Mouse (Mus musculus) frontal cortex, adult (tissue): ENCODE data around the gene Hivep2.
A peak's percentile ranks its signal among the peaks of the same experiment; 100 is the strongest.

Experiments
- ATAC-seq: cut with Nextera tagmentation; 2 replicates; pipeline ENCODE4 v1.9.2; 2017; ENCODE audit warnings: mild to moderate bottlenecking, moderate library complexity, mixed read lengths; ENCODE audit not compliant: low TSS enrichment

Hivep2 gene

GRCm38 (mm10) chr10:13965974-13966829, at the start of gene Hivep2:
Hivep2 (plus strand) TSS chr10:13966075.
- 0 out of 2 replicates have a peak, but pooled peaks have one; percentile 12 for ATAC-seq

GRCm38 (mm10) chr10:13916645-13917342, 49.1 kb upstream of the Hivep2 start:
- peak; percentile 51; the same call in 1 of the 2 replicates for ATAC-seq

- ATAC-seq = peak; percentile 88
Observed at GRCm38 (mm10) chr10:13921641-13922385, 44.1 kb upstream of the Hivep2 start.

GRCm38 (mm10) chr10:13929306-13929705, 36.6 kb upstream of the Hivep2 start:
- ATAC-seq = no peak

- no peak for ATAC-seq
Observed at GRCm38 (mm10) chr10:13932147-13932546, 33.7 kb upstream of the Hivep2 start.

GRCm38 (mm10) chr10:13933320-13933719, 32.6 kb upstream of the Hivep2 start:
- ATAC-seq = no peak

GRCm38 (mm10) chr10:13935646-13936045, 30.2 kb upstream of the Hivep2 start:
- peak; percentile 78 for ATAC-seq

- ATAC-seq = no peak
Observed at GRCm38 (mm10) chr10:13941406-13941805, 24.5 kb upstream of the Hivep2 start.

GRCm38 (mm10) chr10:13943706-13944105, 22.2 kb upstream of the Hivep2 start:
- no peak for ATAC-seq

GRCm38 (mm10) chr10:13946498-13946897, 19.4 kb upstream of the Hivep2 start:
- ATAC-seq = no peak; the same call in 1 of the 2 replicates

GRCm38 (mm10) chr10:13962965-13963364, 2.9 kb upstream of the Hivep2 start:
- no peak for ATAC-seq

GRCm38 (mm10) chr10:13963908-13964500, 1.9 kb upstream of the Hivep2 start:
- ATAC-seq = no peak

- peak; percentile 24 for ATAC-seq
Observed at GRCm38 (mm10) chr10:13964501-13965281, 1.2 kb upstream of the Hivep2 start.

GRCm38 (mm10) chr10:13965316-13965973, 430 bp upstream of the Hivep2 start:
- ATAC-seq = peak; percentile 48

GRCm38 (mm10) chr10:13966830-13967450, 1.1 kb downstream of the Hivep2 start:
- ATAC-seq = no peak

- peak; percentile 28 for ATAC-seq
Observed at GRCm38 (mm10) chr10:13967451-13968233, 1.8 kb downstream of the Hivep2 start.

- no peak for ATAC-seq
Observed at GRCm38 (mm10) chr10:13968234-13968555, 2.3 kb downstream of the Hivep2 start.

GRCm38 (mm10) chr10:13968989-13969388, 3.1 kb downstream of the Hivep2 start:
- no peak for ATAC-seq

- ATAC-seq = no peak
Observed at GRCm38 (mm10) chr10:13970321-13970720, 4.4 kb downstream of the Hivep2 start.
